ENCODE assay signal across 11 mouse cellular contexts in the genomic region with DNA sequence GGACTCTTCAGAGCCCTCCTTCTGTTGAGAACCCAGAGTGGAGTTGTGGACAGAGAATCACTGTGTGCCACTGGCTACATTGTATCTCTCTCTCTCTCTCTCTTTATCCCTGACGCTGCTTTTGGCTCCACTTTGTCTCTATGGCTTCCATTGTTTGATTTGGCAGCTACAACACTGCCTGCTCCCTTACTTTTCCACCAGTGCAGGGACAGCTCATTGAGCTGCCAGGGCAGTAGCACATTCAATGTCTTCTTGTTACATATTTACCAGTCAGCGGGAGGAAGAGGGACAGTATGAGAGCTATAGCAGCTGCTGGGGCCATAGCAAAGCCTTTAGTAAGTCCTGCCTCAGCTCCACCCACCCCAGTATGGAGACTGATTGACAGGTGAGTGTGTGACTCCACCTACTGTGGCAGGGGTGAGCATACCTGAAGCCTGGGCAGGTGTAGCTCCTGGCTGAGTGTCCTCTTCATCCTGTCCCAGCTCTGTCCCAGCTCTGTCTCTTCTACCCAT.
A peak's percentile ranks its signal among the peaks of the same experiment; 100 is the strongest.
DNase-seq lines count a peak whose midpoint lies in the region; ATAC-seq lines count a peak whose summit lies in the region.
"Had no signal": no experiment of that assay in that cellular context is flagged by ENCODE, and none has a peak within 500 bp of the region (broad histone marks: within the 10 kb centered on the region; RNA-seq: fewer than 3 reads in every experiment).

No protein-coding gene starts in this region.

- H3K4me3 ChIP-seq in heart, embryonic 10.5 days, result no peak overlapping the region
- H3K4me3 ChIP-seq in hindbrain, embryonic 13.5 days, result no peak overlapping the region
- H3K4me3 ChIP-seq in midbrain, embryonic 11.5 days (ENCODE audit: low read depth, low read length), result no peak overlapping the region

- no peak overlapping the region for H3K9ac ChIP-seq in hindbrain, embryonic 13.5 days
- H3K9ac ChIP-seq in midbrain, embryonic 11.5 days (ENCODE audit: low read length), result no peak overlapping the region
- H3K9ac ChIP-seq: liver, embryonic 14.5 days had no signal

- peaks cover 6% of the 10 kb centered on the region; the same call in 1 of the 2 replicates for H3K4me1 ChIP-seq in heart, embryonic 10.5 days
- peaks cover 16% of the 10 kb centered on the region for H3K4me1 ChIP-seq in hindbrain, embryonic 13.5 days (replicated peaks)
- peaks cover 9% of the 10 kb centered on the region for H3K4me1 ChIP-seq in midbrain, embryonic 11.5 days (ENCODE audit: control insufficient read depth, insufficient read depth, low read length)

- no peaks in the 10 kb centered on the region for H3K36me3 ChIP-seq in heart, embryonic 10.5 days
- no peaks in the 10 kb centered on the region for H3K36me3 ChIP-seq in hindbrain, embryonic 13.5 days
- no peaks in the 10 kb centered on the region for H3K36me3 ChIP-seq in midbrain, embryonic 11.5 days (ENCODE audit: control insufficient read depth, insufficient read depth, low read length)

- no peak overlapping the region for H3K4me2 ChIP-seq in hindbrain, embryonic 13.5 days
- H3K4me2 ChIP-seq in midbrain, embryonic 11.5 days, result no peak overlapping the region

- H3K27ac ChIP-seq in heart, embryonic 10.5 days, result no peak overlapping the region
- H3K27ac ChIP-seq in hindbrain, embryonic 13.5 days, result peak overlapping the region; percentile 52; the same call in 1 of the 2 replicates
- no peak overlapping the region for H3K27ac ChIP-seq in midbrain, embryonic 11.5 days (ENCODE audit: low read depth, low read length)
- H3K27ac ChIP-seq: liver, embryonic 14.5 days had no signal

- DNase-seq in heart, postnatal 10 days, result peak; percentile 8 to 16
- DNase-seq in heart, embryonic 10.5 days (ENCODE audit: low spot score), result no peak
- peak; percentile 14 for DNase-seq in NIH3T3 (ENCODE audit: low read depth)
- peak; percentile 37 for DNase-seq in midbrain, embryonic 11.5 days (ENCODE audit: low spot score, missing footprints)
- no peak for DNase-seq in gastrocnemius, postnatal 4 days (ENCODE audit: low spot score in 2 of 2)
- DNase-seq: adrenal gland, postnatal 36 days; cerebellum, adult 9-10 months had no signal

- 51% methylated on average over 2 of the region's 2 CpGs for WGBS in heart, embryonic 10.5 days
- 13% methylated on average over 2 of the region's 2 CpGs for WGBS in hindbrain, embryonic 13.5 days
- 35% methylated on average over 2 of the region's 2 CpGs for WGBS in midbrain, embryonic 11.5 days

- H3K9me3 ChIP-seq in heart, embryonic 10.5 days, result peaks cover 7% of the 10 kb centered on the region; the same call in 1 of the 2 replicates
- H3K9me3 ChIP-seq in hindbrain, embryonic 13.5 days, result no peaks in the 10 kb centered on the region
- H3K9me3 ChIP-seq in midbrain, embryonic 11.5 days (ENCODE audit: control insufficient read depth, low read length), result no peaks in the 10 kb centered on the region

- no peak for ATAC-seq in hindbrain, embryonic 13.5 days (ENCODE audit: low FRiP score)
- ATAC-seq in midbrain, embryonic 11.5 days (ENCODE audit: low FRiP score), result no peak
- ATAC-seq in granulocyte monocyte progenitor cell, adult 5-6 weeks (replicated peaks; ENCODE audit: poor library complexity, severe bottlenecking), result no peak
- no peak for ATAC-seq in inflammation-experienced regulatory T-cells, adult 6 months

- intact Hi-C loops in heart, postnatal 10 days (cut with DNase I), result no loop called here

- H3K27me3 ChIP-seq in heart, embryonic 10.5 days (ENCODE audit: insufficient read depth, poor library complexity, severe bottlenecking), result peaks cover 25% of the 10 kb centered on the region; the same call in 1 of the 2 replicates
- no peaks in the 10 kb centered on the region for H3K27me3 ChIP-seq in hindbrain, embryonic 13.5 days
- H3K27me3 ChIP-seq in midbrain, embryonic 11.5 days (ENCODE audit: control insufficient read depth, insufficient read depth, low read length), result no peaks in the 10 kb centered on the region

Comparison
In these comparisons a context has a peak if more than half of its experiments do, and no peak if none do; other contexts are left out.
1. DNase-seq: peak in heart, postnatal 10 days (2 of 2), NIH3T3 (single experiment) and midbrain, embryonic 11.5 days (single experiment); none in heart, embryonic 10.5 days (single experiment) and gastrocnemius, postnatal 4 days (0 of 2).